Mouse (Mus musculus) spleen, postnatal 36 days (tissue): ENCODE data around the gene Nms.

ENCODE experiments used
- DNase-seq, 2 experiments: peaks; one replicate each; pipeline ENCODE4 v3.0.0; 2022; ENCODE audit warnings: low spot score in 2 of 2, mixed read lengths in 1 of 2

Nms gene

DNA sequence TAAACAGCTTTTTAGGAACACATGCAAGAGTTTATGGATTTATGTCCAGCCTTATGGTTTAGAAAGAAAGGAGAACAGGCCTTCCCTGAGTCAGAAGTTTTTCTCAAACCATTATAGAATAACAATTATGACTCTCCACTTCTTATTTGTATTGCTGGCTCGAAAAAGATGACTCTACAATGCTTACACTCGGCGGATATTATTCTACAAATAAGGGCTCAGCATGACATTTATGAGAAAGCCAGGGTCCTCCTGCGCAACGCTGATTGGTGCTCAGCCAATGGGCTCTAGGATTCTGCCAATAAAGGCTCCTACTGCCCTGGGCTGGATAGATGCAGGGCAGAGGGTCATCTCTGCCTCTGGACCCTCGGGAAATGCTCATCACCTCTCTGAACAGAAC is at the start of gene Nms:
TSS of gene Nms (plus strand) at position 301 of the 400 bp plus-strand sequence.
- DNase-seq = no peak

DNA sequence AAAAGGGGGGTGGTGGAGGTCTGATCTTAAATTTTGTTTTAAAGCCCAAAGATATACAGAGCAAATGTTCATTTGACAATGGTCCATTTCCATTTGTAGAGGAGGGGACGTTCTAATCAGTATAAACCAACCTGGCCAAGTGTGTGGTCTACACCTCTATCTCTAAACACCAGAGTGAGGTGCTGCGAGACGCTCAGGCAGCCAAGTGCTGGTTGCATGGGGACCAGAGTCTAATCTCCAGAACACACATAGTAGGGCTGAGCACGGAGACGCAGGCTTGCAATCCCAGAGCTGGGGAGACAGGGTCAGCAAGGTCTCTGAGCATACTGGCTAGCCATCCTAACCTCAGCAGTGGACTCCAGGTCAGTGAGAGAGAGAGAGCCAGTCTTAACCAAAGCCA is 47.5 kb upstream of the Nms start:
- DNase-seq = no peak

DNA sequence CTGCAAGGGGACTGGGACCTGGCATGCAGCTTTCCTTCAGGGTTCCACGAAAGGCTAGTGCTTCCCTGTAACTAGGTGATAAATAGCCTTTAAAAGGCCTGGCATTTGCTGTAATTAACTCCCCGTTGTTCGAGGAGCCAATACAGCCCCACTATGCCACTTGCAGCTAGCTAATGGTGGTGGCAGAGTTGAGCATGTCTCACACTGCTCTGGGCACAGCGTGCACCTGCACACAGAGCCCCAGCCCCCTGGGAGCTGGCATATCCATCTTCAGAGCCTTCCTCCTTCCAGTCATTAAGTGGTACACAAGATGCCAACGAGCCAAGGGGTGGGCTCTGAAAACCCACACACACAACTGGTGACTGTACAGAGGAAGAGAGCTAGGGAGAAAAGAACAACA is 45.9 kb upstream of the Nms start:
- no peak for DNase-seq

DNA sequence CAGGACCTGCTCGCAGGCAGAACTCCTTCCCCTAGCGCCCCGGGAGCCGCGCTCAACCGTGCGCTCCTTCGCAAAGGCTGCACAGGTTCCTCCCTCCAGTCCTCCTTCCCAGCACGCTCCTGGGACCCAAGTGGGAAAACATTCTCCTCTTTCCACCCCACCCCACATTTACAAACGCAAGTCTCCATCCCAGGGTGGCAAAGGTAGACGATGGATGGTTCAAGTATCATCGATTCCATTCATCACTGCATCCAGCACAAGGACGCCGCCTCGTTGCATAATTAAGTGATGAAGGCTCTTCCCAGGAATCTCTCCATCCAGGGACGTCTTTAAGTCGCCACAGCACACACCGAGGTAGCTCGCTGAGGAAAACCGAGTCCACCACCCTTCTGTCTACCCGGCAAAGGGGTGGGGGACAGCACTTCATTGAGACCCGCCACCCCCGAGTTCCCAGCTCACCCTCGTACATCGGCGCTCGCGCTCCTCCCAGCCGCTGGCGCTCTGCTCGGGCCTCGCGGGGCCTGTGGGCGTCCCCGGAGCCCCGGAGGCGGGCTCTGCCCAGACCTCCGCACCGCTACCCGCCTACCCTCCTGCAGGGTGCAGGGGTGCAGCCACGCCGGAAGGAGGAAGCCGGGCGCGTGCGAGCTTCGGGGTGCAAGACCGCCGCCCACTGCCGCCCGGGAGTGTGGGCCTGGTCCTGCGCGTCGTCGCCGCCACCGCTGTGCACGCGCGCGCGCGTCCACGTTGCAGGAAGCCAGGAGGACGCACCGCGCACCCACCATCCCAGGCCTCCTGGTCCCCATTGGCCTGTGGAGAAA is 41.3 kb upstream of the Nms start, which contains the start of gene Chst10:
TSS of gene Chst10 (minus strand) at position 731 of the 818 bp plus-strand sequence.
- DNase-seq = peak; percentile 85 to 88

DNA sequence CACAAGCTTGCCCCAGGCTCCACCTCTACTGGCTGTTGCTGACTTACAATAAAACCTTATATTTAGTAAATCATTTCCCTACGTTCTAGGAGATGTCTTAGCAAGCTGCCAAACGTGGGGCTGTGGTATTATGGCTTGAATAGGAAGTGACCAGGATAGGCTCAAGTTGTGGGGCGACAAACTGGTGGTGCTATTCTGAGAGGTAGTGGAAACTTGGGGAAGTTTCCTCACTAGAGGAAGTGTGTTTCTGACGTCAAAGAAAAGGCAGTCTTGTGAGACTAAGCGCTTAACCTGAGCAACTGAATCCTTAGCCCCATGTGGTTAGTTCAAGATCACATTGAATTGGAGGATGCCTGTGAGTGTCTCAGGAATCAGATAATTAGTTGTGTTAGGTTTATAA is 36.4 kb upstream of the Nms start:
- peak; percentile 52 to 64 for DNase-seq

DNA sequence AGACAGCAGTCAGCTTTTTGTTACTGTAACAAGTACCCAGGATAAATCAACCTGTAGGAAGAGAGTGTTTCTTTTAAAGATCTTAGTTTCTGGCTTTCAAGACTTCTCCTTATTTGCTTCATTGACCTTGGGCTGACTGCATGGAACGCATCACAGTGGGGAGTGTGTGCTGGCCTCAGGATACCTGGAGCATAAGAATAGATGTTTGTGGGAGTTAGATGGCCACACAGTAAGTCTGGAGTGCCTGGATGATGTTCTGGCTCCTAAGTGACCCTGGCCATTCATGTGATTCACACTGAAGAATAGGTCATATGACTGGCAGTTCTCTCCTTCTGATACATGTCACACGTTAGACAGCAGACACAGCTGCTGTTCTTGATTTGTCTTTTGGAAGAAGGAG is 35.0 kb upstream of the Nms start:
- no peak for DNase-seq

DNA sequence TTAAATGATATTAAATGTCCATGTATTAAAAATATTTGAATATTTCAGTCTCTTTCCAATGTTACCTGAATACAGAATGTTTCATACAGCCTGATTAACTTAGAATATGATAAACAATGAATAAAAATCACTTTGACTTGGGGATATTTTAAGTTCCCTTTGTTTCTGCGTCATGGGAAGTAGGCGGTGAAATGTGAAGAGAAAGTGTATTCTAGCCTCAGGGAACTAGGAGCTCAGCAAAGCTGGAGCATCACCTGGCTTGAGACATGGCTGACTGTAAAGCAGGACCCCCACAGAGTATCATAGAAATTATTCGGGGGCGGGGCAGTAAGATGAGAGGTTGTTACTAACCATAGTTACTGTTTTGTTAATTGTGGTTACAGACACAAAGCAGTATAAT is 10.0 kb upstream of the Nms start:
- DNase-seq = no peak

DNA sequence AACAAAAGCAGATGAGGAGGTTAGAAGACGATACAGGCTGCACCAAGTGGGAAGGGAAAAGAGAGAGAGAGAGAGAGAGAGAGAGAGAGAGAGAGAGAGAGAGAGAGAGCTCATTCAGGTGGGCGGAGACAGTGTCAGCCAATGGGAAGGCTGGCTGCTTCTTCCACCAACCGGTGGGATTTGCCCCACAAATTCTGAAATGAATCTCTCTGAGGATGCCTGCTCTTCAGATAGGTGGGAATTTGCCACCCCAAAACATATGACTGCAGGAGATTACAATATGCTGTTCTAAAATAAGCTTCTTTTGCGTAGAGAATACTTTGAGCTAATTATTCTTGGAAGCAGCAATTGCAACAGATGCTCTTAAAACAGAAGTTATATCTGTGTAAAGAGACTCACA is 9.5 kb upstream of the Nms start:
- DNase-seq = no peak

DNA sequence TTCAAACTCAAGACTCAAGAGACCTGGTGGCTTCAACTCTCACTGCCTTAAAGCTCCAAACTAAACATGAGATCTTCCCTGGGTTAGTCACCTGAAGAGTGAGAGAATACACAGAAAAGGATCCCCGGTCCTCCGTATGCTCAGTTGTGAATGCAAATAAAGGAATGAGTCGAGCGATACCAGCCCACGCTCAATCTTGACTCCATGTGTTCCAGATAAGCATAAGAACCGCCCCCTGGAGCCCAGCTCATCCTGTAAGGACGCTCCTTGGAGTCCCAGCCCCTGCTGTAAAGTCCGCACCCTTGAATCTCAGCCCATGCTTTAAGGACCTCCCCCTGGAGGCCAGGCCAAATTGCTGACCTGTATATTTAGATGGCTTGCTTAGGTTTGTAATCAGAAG is 8.2 kb upstream of the Nms start:
- no peak for DNase-seq

DNA sequence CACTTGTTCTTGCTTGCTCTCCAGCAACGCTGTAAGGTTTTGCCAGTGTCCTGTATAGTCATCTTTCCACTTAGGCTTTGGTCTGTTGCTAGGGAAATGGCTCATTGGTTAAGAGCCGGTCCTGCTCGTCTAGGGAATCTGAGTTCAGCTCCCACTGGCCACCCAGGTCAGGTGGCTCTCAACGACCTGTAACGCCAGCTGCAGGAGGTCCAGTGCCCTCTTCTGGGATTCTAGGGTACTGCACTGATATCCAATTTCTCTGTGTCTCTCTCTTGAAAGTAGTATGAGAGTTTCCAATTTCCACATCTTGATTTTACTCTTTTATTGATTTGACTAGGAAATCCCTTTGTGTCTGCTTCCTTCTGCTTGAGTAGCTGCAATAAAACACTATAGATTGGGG is 4.3 kb upstream of the Nms start:
- DNase-seq = peak in 1 of 2 experiments; percentile 6

DNA sequence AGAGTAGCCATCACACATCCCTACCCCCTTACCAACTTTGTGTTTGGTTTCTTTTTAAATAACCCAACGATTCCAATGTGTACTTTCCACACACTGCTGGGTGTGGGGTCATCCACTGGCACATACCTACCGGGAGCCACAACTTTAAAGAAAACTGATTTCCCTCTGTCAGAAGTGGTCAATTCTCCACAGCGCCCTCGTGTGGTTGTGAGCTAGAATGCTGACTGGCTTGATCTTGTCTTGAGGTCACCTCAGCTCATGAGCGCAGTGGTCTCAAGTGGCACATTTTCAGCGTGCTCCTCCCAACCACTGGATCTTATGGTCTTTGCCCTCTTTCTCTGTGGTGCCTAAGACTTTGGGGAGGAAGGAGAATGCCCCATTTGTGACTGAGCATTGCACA is 2.2 kb upstream of the Nms start:
- no peak for DNase-seq

DNA sequence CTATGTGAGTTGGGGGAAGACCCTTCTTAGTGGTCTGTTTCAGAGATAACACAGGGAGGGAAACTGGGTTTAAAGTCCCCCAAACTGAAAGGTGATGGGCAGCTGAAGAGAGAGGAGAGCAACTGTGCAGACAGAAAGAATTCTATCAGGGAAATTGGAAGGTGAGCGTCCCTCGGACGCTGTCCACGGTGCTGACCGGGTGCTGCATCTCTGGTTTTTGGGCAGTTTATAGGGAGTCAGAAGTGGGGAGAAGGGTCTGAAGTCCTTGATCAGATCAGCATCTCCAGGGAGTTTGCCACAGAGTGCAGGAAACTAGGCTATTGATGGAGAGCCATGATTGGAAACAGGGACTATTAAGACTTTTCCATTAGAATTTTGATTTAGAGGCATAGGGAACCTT is 659 bp downstream of the Nms start:
- DNase-seq = no peak

DNA sequence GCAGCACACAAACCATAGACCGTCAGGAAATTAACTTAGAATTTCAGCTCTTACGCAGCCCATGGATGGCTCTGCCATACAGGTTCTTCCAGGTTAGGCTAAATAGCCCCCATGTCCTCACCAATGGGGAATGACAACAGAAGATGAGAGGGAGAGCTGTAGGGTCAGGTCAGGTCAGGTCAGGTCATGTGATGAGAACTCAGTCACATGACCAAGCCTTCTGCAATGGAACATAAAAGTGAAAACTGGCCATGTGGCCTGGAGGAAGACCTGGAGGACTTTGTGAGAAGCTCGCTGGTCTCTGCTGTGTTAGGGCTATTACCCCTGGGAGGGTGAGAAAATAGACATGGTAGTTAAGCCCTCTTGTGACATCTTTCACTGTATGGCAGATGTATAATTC is 17.5 kb downstream of the Nms start:
- DNase-seq = no peak

DNA sequence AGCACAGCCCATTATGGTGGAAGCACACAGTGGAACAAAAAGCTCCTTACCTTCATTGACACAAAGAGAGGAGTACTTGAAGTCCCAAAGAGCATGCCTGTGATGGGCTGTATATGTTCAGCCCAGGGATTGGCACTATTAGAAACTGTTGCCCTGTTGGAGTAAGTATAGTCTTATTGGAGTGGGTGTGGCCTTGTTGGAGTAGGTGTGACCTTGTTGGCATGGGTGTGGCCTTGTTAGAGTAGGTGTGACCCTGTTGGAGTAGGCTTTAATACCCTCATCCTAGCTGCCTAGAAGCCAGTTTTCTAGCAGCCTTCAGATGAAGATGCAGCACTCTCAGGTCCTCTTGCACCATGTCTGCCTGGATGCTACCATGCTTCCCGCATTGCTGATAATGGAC is 30.2 kb downstream of the Nms start:
- no peak for DNase-seq

DNA sequence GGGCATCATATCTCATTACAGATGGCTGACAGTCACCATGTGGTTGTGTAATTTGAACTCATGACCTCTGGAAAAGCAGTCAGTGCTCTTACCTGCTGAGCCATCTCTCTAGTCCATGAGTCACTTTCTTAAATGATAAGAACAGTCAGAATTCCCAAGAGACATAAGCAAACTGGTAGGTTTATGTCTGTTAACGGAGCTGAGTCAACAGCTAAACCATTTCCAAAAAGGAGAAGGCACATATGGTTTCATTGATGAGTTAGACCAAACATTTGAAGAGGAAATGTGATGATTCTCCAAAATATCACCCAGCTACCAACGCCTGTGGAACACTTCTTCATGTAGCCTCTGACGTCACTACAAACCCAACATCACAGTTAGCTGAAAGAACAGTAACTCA is 32.8 kb downstream of the Nms start:
- no peak for DNase-seq

DNA sequence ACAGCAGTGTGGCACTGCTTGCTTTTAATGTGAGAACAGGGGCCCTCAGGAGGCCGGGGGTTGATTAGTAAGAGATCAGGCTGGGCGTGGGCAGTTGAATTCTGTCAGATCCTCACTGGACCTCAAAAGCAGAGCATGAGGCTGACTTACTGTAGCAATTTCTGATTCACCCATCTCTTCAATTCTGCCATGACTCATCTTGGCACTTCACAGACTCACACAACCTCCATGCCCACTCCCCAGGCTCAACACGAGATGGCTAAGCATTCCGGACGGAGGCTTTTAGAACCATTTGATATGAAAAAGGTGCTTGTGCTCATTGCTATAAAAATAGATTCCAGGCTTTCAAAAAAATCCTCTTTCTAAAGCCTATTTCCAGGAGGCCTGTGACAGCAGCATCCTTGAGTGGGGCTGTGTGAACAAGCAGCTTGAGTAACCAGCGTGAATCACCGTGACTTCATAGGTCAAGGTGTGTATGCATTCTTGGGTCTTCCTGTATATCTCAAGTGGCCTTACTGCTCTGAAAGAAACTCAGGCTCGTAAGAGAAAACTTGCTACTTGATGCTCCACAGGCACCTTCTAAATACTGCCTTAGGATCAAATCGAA is 34.1 kb downstream of the Nms start:
- DNase-seq = no peak

DNA sequence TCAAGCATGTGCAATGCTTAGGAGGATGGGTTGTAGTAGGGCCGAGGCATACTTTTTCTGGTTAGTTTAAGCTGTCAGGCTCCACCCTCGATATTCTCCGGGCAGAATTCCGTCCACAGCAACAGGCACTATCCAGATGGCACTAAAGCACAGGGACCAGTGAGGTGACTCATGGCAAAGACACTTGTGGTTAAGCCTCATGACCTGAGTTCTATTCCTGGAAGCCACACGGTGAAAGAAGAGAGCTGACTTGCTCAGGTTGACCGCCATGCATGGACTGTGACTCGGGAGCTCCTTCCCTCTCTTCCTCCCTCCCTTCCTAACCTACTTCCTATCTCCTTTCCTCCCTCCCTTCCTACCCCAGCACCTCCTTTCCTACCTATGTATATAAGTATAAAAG is 41.0 kb downstream of the Nms start:
- no peak for DNase-seq

DNA sequence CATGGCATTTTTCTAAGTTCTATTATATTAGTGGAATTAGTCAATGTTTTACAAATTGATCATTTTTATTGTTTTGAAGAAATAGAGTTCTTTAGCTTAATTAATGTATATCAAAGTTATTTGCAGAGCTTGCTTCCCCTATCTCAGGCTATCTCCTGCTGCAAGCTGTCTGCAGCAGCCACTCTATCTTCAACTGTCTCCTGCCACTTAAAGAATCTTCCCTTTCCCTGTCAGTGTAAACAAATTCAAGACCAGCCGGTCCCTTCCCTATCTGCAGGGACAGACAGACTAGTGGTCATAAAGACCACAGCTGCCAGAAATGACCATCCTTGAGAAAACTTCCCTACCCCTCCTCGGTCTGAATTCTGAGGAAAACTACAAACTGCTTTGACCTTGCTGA is 44.9 kb downstream of the Nms start:
- DNase-seq = no peak

DNA sequence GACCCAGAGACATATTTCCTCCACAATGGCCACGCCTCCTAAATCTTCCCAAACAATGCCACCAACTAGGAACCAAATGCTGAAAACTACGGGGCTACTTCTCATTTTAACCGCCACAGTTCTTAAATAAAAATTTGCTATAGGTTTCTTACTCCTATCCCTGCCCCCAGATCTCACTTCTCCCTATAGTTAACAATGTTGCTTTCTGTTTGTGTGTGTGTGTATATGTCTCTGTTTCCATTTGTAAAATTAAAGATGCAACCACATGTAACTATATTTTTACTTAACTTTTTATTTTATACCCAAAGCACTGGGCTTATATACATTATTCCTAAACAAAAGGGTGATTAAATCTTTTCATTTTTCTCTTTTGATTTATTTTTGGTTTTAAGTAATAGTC is 46.4 kb downstream of the Nms start, which contains the start of gene Pdcl3:
TSS of gene Pdcl3 (plus strand) at position 301 of the 400 bp plus-strand sequence.
- DNase-seq = no peak

DNA sequence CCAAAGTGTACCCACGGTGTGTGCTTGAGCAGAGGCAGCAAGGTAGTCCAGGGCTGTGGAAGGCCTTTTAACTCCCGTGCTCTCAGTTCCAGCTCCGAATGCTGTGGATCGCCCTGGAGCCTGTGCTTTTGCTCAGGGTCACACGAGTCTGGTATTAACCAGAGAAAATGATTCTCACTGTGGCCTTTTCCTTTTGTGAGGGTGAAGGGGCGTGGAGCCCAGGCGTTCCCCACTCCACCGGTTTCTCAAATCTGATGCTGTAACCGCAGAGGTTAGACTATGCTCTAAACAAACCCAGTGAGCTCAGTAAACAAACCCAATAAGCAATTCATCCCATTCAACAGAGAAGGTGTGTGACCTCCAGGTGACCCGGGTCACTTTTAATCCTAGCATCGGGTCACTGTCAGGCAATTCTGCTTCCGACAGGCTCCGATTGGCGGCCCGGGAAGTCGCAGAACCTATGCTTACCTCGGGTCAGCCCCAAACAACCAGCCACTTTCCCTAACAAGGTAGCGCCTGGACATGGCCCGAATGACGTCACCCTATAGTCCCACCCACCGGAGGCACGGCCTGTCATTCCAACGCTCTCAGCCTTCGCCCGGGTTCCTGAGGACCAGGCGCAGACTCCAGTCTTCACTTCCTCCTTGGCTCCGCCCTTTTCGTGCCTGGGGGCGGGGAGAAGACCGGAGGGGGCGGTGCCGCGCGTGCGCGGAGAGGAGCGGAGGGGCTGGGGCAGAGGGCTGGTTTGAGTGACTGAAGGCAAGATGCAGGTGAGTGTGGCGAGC is 48.3 kb downstream of the Nms start:
- peak; percentile 92 to 94 for DNase-seq

DNA sequence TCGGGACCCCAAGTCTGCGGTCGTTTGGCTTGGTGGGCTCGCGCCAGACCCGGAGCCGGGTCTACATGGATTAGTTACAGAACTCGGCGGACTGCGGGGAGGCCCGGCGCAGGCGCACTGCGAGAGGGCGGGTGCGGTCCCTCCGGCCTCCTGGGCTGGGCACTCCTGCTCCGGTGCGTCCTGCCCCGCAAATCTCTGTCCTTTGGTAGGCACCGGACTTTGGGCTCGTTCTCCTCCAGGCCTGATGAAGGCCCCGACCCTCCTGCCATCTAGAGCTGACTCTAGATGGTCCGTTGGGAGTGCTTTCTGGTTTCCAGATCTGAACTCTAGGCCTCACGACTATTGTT is 48.9 kb downstream of the Nms start:
- DNase-seq = no peak

DNA sequence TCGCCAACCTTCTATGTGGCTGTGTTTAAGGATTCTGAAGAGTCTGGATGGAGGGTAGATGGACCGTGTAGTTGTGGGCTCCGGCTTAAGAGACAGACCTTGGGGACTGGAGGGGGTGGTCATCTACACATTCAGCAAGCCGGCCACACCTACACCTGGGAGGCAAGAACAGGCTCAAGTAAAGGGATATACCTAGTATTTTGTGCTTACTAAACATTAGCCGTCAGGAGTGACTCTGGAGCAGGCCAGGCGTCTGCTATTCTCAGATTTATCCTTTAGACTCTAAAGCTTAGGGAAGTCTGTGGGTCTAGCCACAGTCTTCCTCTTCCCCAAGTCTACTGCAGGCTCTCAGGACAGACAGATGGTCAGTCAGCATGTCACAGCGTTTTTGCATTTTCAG is 49.4 kb downstream of the Nms start:
- DNase-seq = no peak

DNA sequence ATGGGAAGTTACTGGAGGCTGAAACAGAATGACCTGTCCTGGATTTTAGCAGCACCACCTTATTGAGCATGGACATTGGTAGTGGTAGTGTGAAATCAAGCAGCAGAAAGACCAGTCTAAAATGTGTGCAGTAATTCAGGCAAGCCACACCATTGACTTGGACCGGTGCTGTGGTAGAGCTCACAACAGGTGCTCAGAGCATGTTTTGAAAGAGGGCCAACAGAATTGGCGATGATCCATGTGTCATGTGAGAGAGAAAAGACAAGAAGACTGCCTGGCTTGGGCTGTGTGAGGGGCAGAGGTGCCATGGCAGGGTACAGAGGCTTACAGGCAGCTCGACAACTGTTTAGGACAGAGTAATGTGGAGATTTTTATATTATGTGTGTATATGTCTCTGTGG is 53.4 kb downstream of the Nms start:
- no peak for DNase-seq
